Mouse (Mus musculus) heart, embryonic 14.5 days (tissue): ENCODE measurements around the gene Apoa2. TPM values are rescaled to one million over a fixed set of nuclear protein-coding genes. Genes with fewer than 3 reads are reported as not detected.

Source experiments
- ATAC-seq: fragments of 200-750 bp; cut with Nextera tagmentation; 2 replicates; pipeline ENCODE4 v1.8.0; 2017; ENCODE audit warnings: low read depth, moderate TSS enrichment; ENCODE audit not compliant: insufficient number of reproducible peaks, insufficient read depth, low FRiP score
- H3K27ac ChIP-seq, 2 experiments: fragments of 200-500 bp in 1 of 2; fragments of 300-500 bp in 1 of 2; sonication (generic) in 1 of 2; replicated peaks in 1 of 2; 2 replicates each; pipeline ENCODE4 v1.5.1; 2012 to 2014; ENCODE audit warnings: low read depth in 2 of 2, low read length in 2 of 2, control low read depth in 1 of 2, mild to moderate bottlenecking in 1 of 2, mixed read lengths in 1 of 2; ENCODE audit not compliant: control insufficient read depth in 1 of 2, insufficient read depth in 1 of 2
- H3K27me3 ChIP-seq: fragments of 300-500 bp; sonication (generic); 2 replicates; pipeline ENCODE4 v1.6.1; 2014; ENCODE audit warnings: mild to moderate bottlenecking, low read length, control low read depth; ENCODE audit not compliant: control insufficient read depth, insufficient read depth
- H3K36me3 ChIP-seq: fragments of 300-500 bp; sonication (generic); 2 replicates; pipeline ENCODE4 v1.6.1; 2014; ENCODE audit warnings: mild to moderate bottlenecking, control low read depth, low read length, mixed read lengths; ENCODE audit not compliant: control insufficient read depth, insufficient read depth
- H3K4me1 ChIP-seq, 2 experiments: fragments of 200-500 bp in 1 of 2; fragments of 300-500 bp in 1 of 2; sonication (generic) in 1 of 2; 2 replicates each; pipeline ENCODE4 v1.6.1; 2012 to 2014; ENCODE audit warnings: low read length in 2 of 2, control low read depth in 1 of 2, mixed read lengths in 1 of 2; ENCODE audit not compliant: control insufficient read depth in 2 of 2, insufficient read depth in 2 of 2
- H3K4me2 ChIP-seq: fragments of 300-500 bp; sonication (generic); 2 replicates; pipeline ENCODE4 v1.6.1; 2014; ENCODE audit warnings: mild to moderate bottlenecking, low read length
- H3K4me3 ChIP-seq, 2 experiments: fragments of 200-500 bp in 1 of 2; fragments of 300-500 bp in 1 of 2; sonication (generic) in 1 of 2; 2 replicates each; pipeline ENCODE4 v1.5.1; 2012 to 2014; ENCODE audit warnings: low read length in 2 of 2, mild to moderate bottlenecking in 2 of 2, control low read depth in 1 of 2, low read depth in 1 of 2, moderate library complexity in 1 of 2; ENCODE audit not compliant: control insufficient read depth in 1 of 2, insufficient read depth in 1 of 2
- H3K9ac ChIP-seq: fragments of 300-500 bp; sonication (generic); 2 replicates; pipeline ENCODE4 v1.6.1; 2014; ENCODE audit warnings: mild to moderate bottlenecking, low read length
- H3K9me3 ChIP-seq: fragments of 300-500 bp; sonication (generic); 2 replicates; pipeline ENCODE4 v1.6.1; 2016; ENCODE audit warnings: low read length, control low read depth; ENCODE audit not compliant: control insufficient read depth
- WGBS: fragments of 180-500 bp; shearing (Covaris S2); extraction: QIAGEN DNeasy Blood & Tissue Kit; methylation state at CpG from one replicate; pipeline ENCODE4 v1.1.7; 2014; 5-methylcytosine and 5-hydroxymethylcytosine counted together
- polyA plus RNA-seq: library from polyadenylated mRNA; unstranded; fragments of >200 nt; fragmentation: Nextera tagmentation; extraction: Ambion mirVana; gene quantifications from 2 replicates; pipeline ENCODE4 v1.2.1, GENCODE M21; 2014

Gene Apoa2
- polyA plus RNA-seq, 1 experiment from 2014 or later = 5.3 TPM

- no peak for ATAC-seq
- WGBS = 11% methylated on average over 4 of the region's 4 CpGs
These were observed 15.4 kb upstream of the Apoa2 start for GRCm38 (mm10) chr1:171209409-171209808.

GRCm38 (mm10) chr1:171212854-171213253, 12.0 kb upstream of the Apoa2 start:
- Histone ChIP-seq H3K27me3 (no peaks in the 10 kb centered on the region), H3K4me2 (no peak overlapping the region), H3K4me3 (no peak overlapping the region), H3K36me3 (peaks cover 4% of the 10 kb centered on the region), H3K9me3 (no peaks in the 10 kb centered on the region), H3K9ac (no peak overlapping the region), H3K4me1 (peaks cover 7 to 9% of the 10 kb centered on the region in 2 experiments; a peak in 3 of 4 replicates), H3K27ac (no peak overlapping the region)
- no peak for ATAC-seq
- 44% methylated on average over 3 of the region's 3 CpGs for WGBS

More at GRCm38 (mm10) chr1:171209409-171209808, 15.4 kb upstream of the Apoa2 start:
- no peak overlapping the region for H3K27ac ChIP-seq
- no peaks in the 10 kb centered on the region for H3K9me3 ChIP-seq
- peaks cover 3 to 4% of the 10 kb centered on the region in 2 experiments; a peak in 2 of 4 replicates for H3K4me1 ChIP-seq
- no peaks in the 10 kb centered on the region for H3K36me3 ChIP-seq
- peak overlapping the region; percentile 16; the same call in 1 of the 2 replicates for H3K4me2 ChIP-seq
- no peaks in the 10 kb centered on the region for H3K27me3 ChIP-seq
- no peak overlapping the region for H3K4me3 ChIP-seq
- H3K9ac ChIP-seq = no peak overlapping the region

GRCm38 (mm10) chr1:171213801-171214496, 10.9 kb upstream of the Apoa2 start, which contains the start of gene Nr1i3:
Nr1i3 (plus strand) TSS chr1:171213970.
- ATAC-seq = no peak
- Histone ChIP-seq H3K4me1 (peaks cover 7 to 9% of the 10 kb centered on the region in 2 experiments; a peak in 3 of 4 replicates), H3K27me3 (no peaks in the 10 kb centered on the region), H3K27ac (no peak within 1 kb of the TSS), H3K4me2 (no peak within 1 kb of the TSS), H3K4me3 (no peak within 1 kb of the TSS), H3K9me3 (no peaks in the 10 kb centered on the region), H3K9ac (no peak within 1 kb of the TSS), H3K36me3 (peaks cover 15% of the 10 kb centered on the region)
- 70% methylated on average over 10 of the region's 10 CpGs for WGBS

GRCm38 (mm10) chr1:171216241-171216955, 8.5 kb upstream of the Apoa2 start:
- Histone ChIP-seq H3K27me3 (no peaks in the 10 kb centered on the region), H3K4me2 (no peak overlapping the region), H3K36me3 (peaks cover 32% of the 10 kb centered on the region), H3K9me3 (no peaks in the 10 kb centered on the region), H3K4me1 (peaks cover 7 to 11% of the 10 kb centered on the region in 2 experiments), H3K9ac (no peak overlapping the region), H3K4me3 (no peak overlapping the region), H3K27ac (no peak overlapping the region)
- no peak for ATAC-seq
- WGBS = 68% methylated on average over 18 of the region's 18 CpGs

GRCm38 (mm10) chr1:171220871-171221270, 4.0 kb upstream of the Apoa2 start:
- peak overlapping the region; percentile 13 to 49; a peak in 2 of 4 replicates for H3K4me3 ChIP-seq
- H3K4me2 ChIP-seq = peak overlapping the region; percentile 87
- no peak for ATAC-seq
- 9% methylated on average over 10 of the region's 10 CpGs for WGBS
- peaks cover 8 to 22% of the 10 kb centered on the region in 2 experiments for H3K4me1 ChIP-seq
- peaks cover 32% of the 10 kb centered on the region for H3K36me3 ChIP-seq
- H3K27ac ChIP-seq = 0 out of 4 replicates have a peak overlapping the region, but pooled peaks of 1 of the 2 experiments have one; percentile 46
- no peaks in the 10 kb centered on the region for H3K27me3 ChIP-seq
- no peaks in the 10 kb centered on the region for H3K9me3 ChIP-seq
- H3K9ac ChIP-seq = 0 out of 2 replicates have a peak overlapping the region, but pooled peaks have one; percentile 80

GRCm38 (mm10) chr1:171221281-171222193, 3.3 kb upstream of the Apoa2 start:
- no peaks in the 10 kb centered on the region for H3K27me3 ChIP-seq
- peak overlapping the region; percentile 49 to 70 for H3K4me3 ChIP-seq
- peak overlapping the region in 1 of 2 experiments; percentile 46; a peak in 2 of 4 replicates for H3K27ac ChIP-seq
- peaks cover 5 to 17% of the 10 kb centered on the region in 2 experiments for H3K4me1 ChIP-seq
- peak overlapping the region; percentile 87 for H3K4me2 ChIP-seq
- peak overlapping the region; percentile 80 for H3K9ac ChIP-seq
- no peak for ATAC-seq
- no peaks in the 10 kb centered on the region for H3K9me3 ChIP-seq
- 5% methylated on average over 22 of the region's 22 CpGs for WGBS
- peaks cover 32% of the 10 kb centered on the region for H3K36me3 ChIP-seq
